ENCODE assay signal across 15 mouse cellular contexts in the genomic region with DNA sequence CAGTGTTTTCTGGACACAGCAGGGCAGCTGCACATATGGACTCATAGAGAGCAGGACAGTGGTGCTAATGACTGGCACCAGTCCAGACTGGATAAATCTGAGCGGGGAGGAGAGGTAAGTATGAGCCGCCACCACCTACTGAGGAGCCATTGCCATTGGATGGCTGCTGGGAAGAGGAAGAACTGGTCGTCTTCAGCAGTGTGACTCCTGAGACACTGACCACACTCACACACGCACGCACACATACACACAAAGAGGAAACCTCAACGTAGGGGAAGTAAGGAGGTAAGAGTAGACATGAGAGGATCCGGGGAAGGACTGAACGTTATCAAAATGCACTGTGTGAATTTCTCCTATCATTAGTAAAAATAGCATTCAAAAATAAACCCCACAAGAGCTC. TPM values are rescaled to one million over a fixed set of nuclear protein-coding genes. Genes with fewer than 3 reads are reported as not detected.
"Had no signal": no experiment of that assay in that cellular context is flagged by ENCODE, and none has a peak within 500 bp of the region (broad histone marks: within the 10 kb centered on the region; RNA-seq: fewer than 3 reads in every experiment).

No protein-coding gene starts in this region.

- ATAC-seq: liver, embryonic 12.5 days; midbrain, embryonic 15.5 days had no signal

- DNase-seq: kidney, adult 11 months; kidney, adult 8-10 months; kidney, postnatal 10 days; kidney, postnatal 36 days; liver; lung, adult 18-20 months; lung, postnatal 10 days; lung, postnatal 36 days; thymus, adult 2 months; thymus, postnatal 14 days had no signal

RNA-seq across cellular contexts. Expression of gene Slc27a2, which starts 24.7 kb away (rescaled TPM):
- polyA plus RNA-seq: myocyte had no signal

RNA-seq across cellular contexts. Expression of gene Atp8b4, which starts 27.0 kb away (rescaled TPM):
- total RNA-seq: left cerebral cortex, postnatal 25 days had no signal
- polyA plus RNA-seq: neural tube, embryonic 13.5 days had no signal
